Mouse (Mus musculus): ENCODE measurements around the gene Sox5. TPM values are rescaled to one million over a fixed set of nuclear protein-coding genes. Genes with fewer than 3 reads are reported as not detected.
A peak's percentile ranks its signal among the peaks of the same experiment; 100 is the strongest.

Gene Sox5
- total RNA-seq, 2 experiments from 2014 or later: 3.7 to 5.4 TPM

DNA sequence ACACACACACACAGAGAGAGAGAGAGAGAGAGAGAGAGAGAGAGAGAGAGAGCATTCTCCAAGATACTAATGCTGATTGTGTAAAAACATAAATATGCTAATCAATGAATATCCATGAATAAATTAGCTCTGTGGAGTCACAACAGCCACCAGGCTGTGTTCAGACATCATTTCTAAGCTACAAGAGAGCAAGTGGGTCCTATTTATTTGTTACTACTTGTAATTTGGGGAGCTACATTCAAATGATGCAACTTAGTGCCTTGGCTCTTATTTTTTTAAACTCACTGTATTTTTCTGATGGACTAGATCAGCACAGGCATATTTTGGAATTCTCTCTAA is 877.1 kb downstream of the Sox5 start:
- no peak for DNase-seq

DNA sequence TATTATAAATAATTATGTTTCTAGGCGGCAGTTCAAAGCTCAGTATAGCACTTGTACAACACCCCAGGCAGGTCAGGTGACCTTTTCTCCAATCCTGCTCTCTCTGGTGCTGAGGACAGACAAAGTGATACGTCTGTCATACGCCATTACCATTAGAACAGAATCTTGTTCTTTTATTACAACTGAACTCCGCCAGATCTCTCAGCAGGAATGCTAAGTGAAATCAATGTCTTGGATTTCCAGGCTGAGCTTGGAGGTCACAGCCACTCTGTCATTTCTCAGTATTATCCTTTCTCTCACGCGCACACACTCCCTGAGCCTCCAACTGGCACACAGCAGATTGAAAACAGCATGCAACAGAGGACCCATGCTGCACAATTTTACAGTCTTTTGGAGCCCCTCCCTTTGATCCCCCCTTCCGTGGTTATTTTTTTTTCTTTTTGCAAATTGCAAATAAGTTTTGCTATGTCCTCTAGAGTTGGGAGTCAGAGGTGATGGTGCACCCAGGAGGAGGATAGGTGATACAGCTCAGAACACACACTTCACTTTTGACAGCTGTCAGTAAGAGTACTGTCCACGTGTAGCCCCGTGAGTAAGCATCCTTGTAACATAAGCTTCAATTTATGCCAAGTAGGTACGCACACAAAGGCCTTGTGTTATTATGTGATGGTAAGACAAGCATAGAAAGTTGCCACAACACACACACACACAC is 877.6 kb downstream of the Sox5 start:
- DNase-seq: no peak

DNA sequence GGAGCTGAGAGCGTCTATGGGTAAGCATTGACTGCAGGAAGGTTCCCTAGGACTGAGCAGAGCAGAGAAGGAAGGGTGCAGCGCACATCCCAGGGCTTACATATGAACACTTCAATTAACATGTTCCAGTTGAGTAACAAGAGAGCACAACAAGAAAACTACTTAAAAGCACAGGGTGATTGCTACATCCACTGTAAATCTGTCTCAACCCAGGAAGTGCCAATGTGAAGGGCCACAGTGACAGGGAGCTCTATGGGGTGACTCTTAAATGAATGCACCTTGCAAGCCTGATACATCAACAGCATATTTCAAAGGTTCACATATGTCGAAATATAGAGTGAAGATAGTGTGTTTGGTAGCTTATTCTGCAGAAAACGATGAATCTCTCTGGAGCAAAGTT is 880.9 kb downstream of the Sox5 start:
- DNase-seq: no peak

DNA sequence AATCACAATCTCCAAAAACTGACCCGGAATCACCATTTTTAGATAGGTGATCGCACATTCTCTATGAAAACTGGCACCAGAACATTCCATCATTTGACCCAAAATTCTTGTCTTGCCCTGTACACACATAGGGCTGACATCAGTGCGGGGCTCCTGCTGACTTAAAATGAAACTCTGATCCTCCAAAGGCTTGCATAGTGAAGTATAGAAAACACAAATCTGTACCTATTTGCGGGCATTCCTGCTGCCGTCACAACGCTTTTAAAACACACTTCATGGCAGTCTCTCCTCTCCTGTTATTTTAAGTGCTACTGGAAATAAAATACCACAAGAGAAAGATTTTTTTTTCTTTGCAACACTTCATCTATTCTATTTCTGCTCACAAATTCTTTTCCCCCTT is 886.7 kb downstream of the Sox5 start:
- DNase-seq: no peak

DNA sequence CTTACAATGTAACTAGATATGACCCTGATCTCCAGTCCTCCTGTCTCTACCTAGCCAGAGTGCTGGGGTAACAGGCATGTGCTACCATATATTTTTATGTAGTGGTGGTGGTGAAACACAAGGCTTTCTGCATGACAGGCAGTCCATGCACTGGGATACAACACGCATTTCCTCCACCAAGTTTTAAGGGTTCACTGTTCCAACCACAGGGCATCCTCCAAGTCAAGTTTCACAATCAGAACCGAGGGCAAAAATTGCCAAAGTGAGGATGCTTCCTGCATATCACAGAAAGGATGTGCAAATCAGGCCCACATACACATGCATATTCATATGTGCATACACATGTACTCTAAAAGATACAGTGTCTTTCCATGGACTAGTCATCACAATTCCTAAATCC is 888.9 kb downstream of the Sox5 start:
- no peak for DNase-seq

DNA sequence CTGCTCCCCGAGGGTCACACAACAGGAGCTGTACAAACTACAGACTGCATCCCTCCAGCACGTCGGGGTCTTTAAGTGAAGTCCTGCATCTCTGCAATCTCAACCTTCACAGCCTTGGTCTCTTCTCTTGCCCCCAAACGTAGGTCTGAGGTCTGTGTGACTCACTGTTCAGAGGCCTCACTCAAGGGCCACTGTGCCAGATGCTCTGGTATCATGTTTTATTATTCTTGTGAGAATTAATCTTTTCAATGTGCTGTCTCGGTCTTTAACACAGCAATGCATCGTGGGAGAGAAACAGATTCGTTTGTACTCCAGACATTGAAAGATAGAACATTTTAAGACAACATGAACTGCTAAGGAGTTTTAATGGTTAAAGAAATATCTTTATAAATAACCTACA is 893.2 kb downstream of the Sox5 start:
- no peak for DNase-seq

DNA sequence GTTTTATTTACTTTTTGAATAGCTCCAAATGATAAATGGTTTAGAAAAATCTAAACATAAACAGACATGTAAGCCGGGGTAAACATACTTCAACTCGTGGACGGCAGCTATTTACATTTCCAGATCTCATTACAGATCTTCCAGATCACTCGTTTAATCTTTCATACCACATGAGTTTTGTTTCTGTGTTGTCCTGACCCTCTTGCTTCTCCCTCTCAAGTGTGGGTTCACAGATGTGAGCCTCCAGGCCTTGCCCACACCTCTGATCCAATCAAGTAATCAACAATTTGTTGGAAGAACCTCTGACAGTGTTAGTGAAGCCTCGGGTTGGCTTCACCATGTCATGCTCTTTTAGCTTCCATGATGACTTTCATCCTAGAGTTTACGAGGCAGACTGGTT is 903.3 kb downstream of the Sox5 start:
- no peak for DNase-seq

DNA sequence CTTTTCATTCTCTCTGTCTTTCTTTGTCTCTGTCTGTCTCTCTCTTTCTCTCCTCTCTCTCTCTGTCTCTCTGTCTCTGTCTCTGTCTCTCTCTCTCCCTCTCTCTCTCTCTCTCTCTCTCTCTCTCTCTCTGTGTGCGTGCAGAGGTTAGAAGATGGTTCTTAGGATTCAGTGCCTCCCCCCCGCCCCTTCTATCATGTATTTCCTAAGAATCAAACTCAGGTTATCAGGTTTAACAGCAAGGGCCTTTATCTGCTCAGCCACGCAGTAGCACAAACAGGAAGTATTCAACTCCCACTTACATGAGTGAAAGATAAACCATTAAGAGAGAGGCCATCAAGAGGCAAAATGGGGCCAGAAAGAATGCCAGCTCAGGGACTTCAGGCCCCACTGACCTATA is 913.0 kb downstream of the Sox5 start:
- no peak for DNase-seq

DNA sequence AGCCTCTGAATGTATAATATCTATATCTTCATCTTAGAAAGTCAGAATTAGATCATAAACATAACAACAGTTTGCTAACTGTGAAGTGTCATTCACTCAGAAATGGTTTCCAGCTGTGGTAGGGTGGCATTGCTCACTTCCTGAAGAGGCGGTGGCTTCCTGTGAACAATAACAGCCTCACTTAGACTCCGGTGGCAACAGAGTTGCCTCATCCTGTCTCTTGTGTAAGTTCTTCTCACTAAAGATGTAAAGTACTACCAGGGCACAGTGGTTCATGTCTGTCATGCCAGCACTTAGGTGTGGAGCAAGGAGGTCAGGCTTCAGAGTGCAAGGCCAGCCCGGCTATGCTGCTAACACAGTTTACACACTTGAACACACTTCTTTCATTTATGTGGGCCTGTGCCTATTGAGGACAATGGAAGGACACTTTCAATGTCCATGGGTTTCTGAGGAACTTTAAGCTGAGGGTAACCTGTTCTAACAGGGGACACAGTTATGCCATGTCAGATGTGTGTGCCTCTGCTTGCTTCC is 913.6 kb downstream of the Sox5 start:
- no peak for DNase-seq

DNA sequence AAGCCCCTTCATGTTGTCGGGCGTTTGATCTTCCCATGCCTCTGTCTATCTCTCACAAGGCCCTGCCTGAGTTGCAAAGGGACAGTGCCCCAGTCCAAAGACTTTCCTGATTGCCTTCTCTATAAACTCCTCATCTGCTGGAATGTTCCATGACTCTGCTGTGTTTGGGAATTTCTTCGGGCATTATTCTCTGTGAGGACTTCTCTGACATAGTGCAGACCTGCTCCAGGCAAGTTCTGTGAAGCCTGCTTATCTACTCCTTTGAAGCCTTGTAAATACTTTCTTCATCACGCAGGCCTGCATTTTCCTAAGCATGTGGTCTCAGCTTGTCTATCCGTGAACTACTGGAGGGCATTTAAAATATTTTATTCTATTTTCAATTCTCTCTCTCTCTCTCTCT is 914.7 kb downstream of the Sox5 start:
- no peak for DNase-seq

DNA sequence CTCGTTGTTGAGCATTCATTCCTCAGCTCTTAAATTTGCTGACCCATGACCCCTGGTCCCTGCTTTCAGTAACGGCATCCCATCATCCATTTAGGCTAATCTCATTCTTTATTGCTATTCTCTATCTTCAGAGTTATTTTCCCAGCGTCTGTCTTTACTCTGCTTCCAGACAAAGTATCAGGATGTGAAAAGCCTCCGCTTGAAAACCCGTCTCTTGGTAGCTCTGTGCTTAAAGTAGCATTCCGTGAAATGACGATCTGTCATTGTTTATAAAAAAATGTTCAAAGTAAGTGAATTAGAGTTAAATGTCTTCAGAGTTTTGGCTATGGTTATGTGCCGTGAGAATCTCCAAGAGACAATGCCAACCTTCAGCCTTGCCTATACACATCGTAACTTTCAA is 915.2 kb downstream of the Sox5 start:
- no peak for DNase-seq

DNA sequence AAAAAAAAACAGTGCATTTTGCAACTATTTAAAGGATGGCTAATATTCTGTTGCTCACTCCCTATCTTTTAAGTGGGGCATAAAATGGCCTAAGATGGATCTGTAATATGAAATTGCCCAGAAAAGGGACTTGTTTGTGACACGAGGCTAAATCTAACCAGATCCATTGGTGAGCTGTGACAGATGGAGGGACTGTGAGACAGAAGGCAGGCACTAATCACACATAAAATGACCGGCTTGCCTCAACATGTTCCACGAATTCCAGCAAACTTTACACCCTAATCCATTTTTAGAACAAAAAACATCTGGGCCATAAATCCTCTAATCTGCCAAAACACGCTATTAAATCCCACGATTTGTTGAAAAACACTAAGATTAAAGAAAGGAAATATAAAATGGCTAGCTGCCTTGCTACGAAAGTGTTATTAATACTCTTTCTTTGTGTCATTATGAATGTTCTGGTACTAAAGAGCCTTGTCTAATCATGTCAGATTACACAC is 919.1 kb downstream of the Sox5 start:
- DNase-seq: no peak

DNA sequence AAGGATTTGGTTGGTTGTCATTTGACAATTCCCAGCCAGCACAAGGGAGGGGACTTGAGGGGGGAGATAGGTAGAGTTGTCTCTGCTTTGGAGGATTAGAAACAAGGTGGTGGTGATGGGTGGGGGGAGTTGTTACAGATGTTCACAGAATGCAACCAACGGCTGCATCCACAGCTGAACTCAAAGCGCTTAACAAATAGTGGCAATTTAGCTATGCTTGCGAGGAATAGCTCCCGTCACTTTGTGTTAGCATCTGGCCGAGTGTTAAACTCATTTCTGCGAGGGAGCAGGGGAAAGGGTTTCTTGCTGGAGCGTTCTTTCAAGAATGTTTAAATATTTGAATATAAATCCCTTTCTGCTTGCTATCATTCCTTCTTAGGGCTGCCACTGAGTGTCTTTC is 921.7 kb downstream of the Sox5 start:
- DNase-seq: no peak

DNA sequence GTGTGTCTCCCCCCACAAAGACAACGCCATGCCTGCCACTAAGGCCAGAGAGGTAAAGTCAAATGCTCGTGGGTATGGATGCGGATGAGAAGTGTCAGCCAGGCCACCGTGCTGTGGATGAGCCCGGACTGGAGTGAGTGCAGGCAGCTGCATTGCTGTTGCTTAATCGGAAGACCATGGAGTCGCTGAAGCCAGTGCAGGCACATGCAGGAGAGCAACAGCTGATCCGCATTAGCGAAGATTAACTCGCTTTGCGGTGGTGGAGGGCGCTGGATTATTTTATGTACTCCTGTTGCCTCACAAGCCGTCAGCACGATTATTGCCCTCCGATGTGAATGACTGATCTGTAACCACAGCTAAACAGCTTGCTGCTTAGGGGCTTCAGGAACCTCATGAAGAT is 922.2 kb downstream of the Sox5 start:
- no peak for DNase-seq

DNA sequence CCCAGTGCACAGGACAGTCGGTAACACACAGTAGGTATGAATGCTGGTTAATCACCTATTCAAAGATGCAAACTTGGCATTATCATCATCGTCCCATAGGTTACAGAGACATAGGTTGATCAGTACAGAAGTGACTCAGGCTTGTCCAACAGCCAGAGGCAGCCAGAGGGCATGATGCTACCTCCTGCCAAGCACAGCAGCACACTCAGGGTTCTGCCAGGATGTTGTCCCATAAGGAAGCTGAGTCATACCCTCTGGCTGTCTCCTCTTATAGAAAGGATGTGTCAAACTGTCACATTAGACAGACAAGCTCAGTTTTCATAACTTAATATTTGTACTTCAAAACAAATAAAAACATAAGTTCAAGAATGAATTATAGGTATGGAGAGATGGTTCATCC is 923.2 kb downstream of the Sox5 start:
- DNase-seq: no peak

DNA sequence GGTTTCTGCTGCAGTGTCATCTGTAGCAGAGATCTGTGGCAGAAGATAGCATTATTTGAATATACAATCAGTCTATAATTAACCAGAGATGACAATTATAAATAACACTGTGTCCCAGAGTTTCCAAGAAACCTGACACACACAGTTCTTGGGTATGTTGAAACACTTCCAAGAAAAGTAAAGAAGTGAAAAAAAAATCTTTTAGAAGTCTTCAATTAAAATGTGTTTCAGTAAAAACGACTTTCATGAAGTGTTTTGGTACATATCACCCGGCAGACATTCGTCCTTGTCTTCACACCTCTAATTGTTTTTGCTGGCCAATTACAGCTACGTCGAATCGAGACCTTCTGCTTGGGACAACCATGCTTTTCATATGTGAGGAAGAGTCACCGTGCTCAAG is 924.4 kb downstream of the Sox5 start:
- no peak for DNase-seq

DNA sequence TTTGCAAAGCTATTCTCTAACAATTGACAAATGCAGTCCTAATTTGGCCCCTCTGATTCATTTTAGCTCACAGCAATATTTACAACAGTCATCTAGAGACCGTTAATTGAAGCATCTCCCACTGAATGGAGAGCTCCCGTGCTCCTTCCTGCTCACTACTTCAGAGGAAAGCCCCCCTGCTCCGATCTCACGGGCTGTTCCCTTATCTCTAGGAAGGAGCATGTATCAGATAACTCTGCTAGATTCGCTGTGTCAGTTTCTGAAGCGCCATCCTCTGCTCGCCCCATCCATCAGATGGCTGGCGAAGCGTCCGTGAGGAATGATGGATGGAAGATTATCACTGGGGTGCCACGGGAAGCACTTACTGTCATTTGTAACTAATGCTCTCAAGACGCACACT is 926.4 kb downstream of the Sox5 start:
- DNase-seq: no peak

DNA sequence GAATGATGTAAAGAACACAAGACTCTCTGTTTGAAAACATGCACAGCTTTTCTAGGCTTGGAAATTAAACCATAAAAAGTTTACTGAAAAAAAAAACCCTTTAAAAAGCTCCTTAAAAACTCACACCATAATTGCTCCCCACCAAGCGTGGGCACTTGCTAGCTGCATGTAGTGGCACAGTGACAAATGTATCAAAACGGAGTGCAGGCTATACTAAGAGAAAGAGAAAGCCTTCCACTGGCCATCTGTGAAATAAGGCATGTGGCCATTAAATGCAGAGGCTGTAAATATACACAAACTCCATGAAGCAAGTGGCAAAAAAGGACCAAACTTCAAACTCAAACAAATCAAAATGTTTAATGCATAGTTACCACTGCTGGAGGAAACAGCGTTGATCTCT is 927.7 kb downstream of the Sox5 start:
- DNase-seq: no peak

DNA sequence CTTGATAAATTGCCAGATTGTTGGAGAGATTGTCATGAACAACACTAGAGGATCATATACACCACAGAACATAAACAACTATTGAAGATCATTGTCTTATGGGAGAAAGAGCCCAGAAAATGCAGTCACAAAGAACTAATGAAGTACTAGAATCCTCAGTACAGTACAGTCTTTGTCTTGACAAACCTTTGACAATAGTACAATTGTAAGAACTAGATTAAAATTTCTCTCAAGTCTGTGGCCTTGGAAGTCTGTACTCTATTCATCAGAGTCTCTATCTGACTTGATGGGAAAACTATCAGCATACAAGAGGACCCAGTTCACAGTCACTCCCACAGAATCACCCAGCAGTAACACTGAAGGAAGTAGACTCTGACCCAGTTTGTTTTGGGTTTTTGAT is 936.0 kb downstream of the Sox5 start:
- DNase-seq: no peak

DNA sequence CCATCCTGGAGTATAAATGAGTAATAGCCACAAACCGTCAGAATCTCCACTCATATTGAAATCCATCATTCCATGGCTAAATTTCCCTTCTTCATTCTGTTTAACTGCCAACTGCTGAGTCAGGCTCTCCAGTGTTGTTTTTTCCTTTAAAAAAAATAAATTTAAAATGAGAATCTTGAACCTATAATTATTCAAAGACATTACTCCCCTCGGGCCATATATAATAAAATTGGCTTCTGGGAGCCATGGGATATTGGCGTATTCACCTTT is 937.1 kb downstream of the Sox5 start:
- no peak for DNase-seq

DNA sequence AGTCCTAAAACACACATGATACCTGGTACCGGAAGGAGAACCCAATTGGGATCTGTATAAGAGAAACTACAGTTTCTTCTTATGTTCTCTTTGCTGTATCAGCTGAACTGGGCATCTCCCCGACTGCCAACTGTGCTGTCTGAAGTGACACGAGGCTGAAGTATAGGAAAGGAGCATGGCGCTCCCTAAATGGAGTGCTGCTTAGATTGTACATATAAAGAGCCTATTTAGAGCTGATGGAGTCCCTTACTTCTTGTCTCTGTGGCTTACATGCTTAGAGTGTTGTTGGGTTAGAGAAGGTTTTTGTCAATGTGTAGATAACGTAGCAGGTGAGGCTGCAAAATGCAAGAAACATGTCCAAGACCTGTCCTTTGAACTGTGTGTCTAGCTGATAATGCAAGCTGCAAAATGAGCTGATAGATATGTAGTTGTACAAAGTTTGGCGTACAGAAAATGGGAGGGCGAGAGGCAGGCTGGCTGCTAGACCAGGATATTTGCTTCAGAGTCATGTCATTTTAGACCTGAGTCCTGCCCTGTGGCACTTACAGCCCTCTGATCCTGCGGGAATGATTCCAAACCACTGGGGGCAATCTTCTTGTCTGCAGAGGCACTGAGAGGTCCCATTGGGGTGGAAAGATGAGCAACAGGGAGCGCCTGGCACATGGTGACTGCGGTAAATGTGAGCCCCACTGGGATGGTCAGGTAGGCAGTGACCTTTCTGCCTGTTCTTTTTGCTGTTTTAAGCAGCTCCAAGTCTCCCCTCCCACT is 937.7 kb downstream of the Sox5 start:
- no peak for DNase-seq

DNA sequence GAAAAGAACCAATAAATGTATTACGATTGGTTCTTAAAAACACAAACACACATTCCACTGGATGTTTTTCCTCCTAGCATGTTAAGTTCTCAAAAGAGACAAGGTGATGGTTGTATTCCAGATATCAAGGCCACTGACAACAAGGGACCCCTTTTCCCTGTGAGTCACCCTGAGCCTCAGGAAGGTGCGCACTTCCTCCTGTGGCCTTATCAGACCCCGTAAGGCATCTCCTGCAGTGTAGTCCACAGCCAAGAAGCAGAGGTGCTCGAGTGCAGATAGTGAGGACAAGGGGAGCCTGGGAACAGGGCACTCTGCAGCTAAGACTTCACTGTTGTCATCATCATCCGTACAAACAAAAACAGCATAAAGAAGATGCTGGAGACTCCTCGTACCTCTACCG is 939.8 kb downstream of the Sox5 start:
- no peak for DNase-seq

DNA sequence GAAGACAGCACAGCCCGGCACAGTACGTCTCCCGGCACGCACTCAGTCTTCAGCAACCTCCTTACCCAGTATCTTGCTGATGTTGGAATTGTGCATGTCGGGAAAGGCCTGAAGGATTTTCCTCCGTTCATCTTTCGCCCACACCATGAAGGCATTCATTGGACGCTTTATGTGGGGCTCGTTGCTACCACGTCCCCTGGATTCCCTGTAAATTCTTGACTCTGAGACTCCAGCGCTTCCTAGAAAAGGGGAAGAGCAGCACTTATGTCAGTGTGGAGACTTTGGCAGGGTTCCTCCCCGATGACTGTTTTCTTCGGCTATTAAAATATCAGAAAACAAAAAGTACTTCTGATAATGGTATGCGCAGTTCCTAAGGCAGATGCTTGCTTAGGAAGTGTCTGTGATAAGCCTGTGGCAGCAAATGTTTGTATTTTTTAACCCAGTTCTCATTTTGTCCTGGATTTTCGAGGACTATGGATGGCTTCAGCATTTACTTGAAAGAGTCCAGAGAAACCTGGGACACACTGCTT is 940.6 kb downstream of the Sox5 start:
- DNase-seq: peak; percentile 12

DNA sequence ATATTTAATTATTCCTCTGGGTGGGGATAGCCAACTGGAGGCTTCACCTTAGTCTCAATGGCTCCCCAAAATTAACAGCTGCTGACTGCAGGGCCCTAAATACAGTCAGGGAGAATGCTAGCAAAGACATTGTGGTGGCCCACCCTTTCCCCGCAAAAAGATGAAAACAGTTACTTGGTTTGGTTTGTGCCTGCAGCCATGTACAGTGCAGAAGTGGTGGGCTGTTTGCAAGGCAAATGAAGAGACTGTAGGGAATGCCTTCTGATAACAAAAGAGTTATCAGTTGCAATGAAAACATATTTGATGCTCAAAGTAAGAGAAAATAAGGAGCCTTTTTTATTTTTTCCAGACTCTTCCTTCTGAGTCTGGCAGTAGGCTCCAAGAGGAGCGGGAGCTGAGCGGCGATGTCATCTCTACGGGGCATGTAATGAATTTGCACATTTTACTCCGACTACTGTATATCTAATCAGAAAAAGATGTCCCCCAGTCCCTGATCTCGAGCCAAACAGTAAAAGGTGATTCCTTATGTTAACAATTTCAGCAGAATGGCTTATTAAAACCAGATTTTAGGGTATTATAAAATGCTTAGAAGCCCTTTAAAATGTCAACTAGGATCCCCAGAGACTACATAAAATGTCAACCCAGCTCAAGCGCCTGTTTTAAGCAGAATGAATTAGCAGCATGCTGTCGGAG is 943.2 kb downstream of the Sox5 start:
- DNase-seq: no peak

Measured in heart, postnatal 4 days (tissue).